Mouse (Mus musculus) cerebral cortex, adult 2 months (tissue): ENCODE data around the gene Zfp746.

Experiments used
- WGBS: fragments of 180-500 bp; shearing (Covaris S2); methylation state at CpG from one replicate; pipeline ENCODE4 v1.1.7; 2018; 5-methylcytosine and 5-hydroxymethylcytosine counted together

Zfp746 gene

GRCm38 (mm10) chr6:48047450-48048351 lies 38.7 kb downstream of the Zfp746 start:
- WGBS = 12% methylated on average over 145 of the region's 150 CpGs

- WGBS = 7% methylated on average over 12 of the region's 12 CpGs
These were observed 39.3 kb downstream of the Zfp746 start for GRCm38 (mm10) chr6:48047114-48047449.

- WGBS = 83% methylated on average over 10 of the region's 10 CpGs
These were observed 60.3 kb downstream of the Zfp746 start for GRCm38 (mm10) chr6:48025905-48026660.

GRCm38 (mm10) chr6:48024994-48025345 lies 61.4 kb downstream of the Zfp746 start:
- WGBS = 89% methylated on average over 21 of the region's 21 CpGs

GRCm38 (mm10) chr6:48024330-48024993 lies 61.9 kb downstream of the Zfp746 start:
- 86% methylated on average over 43 of the region's 43 CpGs for WGBS

GRCm38 (mm10) chr6:48022672-48023071 lies 63.7 kb downstream of the Zfp746 start:
- WGBS = 79% methylated on average over 2 of the region's 2 CpGs

GRCm38 (mm10) chr6:48021678-48022077 lies 64.7 kb downstream of the Zfp746 start:
- 36% methylated on average over 1 of the region's 1 CpGs for WGBS

- 61% methylated on average over 2 of the region's 2 CpGs for WGBS
These were observed 66.4 kb downstream of the Zfp746 start for GRCm38 (mm10) chr6:48020006-48020405.

- WGBS = 95% methylated on average over 9 of the region's 9 CpGs
These were observed 69.6 kb downstream of the Zfp746 start for GRCm38 (mm10) chr6:48016841-48017240.

GRCm38 (mm10) chr6:48016090-48016521 lies 70.3 kb downstream of the Zfp746 start:
- 1% methylated on average over 24 of the region's 24 CpGs for WGBS
